Mouse (Mus musculus) heart, embryonic 10.5 days (tissue): ENCODE measurements around the gene Egr2. TPM values are rescaled to one million over a fixed set of nuclear protein-coding genes. Genes with fewer than 3 reads are reported as not detected.

ENCODE experiments used
- DNase-seq: peaks from one replicate; pipeline ENCODE4 v3.0.0-alpha.2; 2017; ENCODE audit warnings: low spot score
- H3K27ac ChIP-seq: fragments of 300-500 bp; sonication (generic); 2 replicates; pipeline ENCODE4 v1.5.1; 2016; ENCODE audit warnings: mild to moderate bottlenecking
- H3K27me3 ChIP-seq: fragments of 300-500 bp; sonication (generic); 2 replicates; pipeline ENCODE4 v1.6.1; 2016; ENCODE audit warnings: mild to moderate bottlenecking; ENCODE audit not compliant: poor library complexity, insufficient read depth, severe bottlenecking
- H3K36me3 ChIP-seq: fragments of 300-500 bp; sonication (generic); 2 replicates; pipeline ENCODE4 v1.6.1; 2016; ENCODE audit warnings: mild to moderate bottlenecking, moderate library complexity
- H3K4me1 ChIP-seq: fragments of 300-500 bp; sonication (generic); 2 replicates; pipeline ENCODE4 v1.6.1; 2016; ENCODE audit warnings: mild to moderate bottlenecking
- H3K4me3 ChIP-seq: fragments of 300-500 bp; sonication (generic); 2 replicates; pipeline ENCODE4 v1.5.1; 2016; ENCODE audit warnings: mild to moderate bottlenecking, moderate library complexity
- H3K9me3 ChIP-seq: fragments of 300-500 bp; sonication (generic); 2 replicates; pipeline ENCODE4 v1.6.1; 2016; ENCODE audit warnings: mild to moderate bottlenecking, moderate library complexity
- WGBS: fragments of 180-500 bp; shearing (Covaris S2); methylation state at CpG from one replicate; pipeline ENCODE4 v1.1.7; 2016; 5-methylcytosine and 5-hydroxymethylcytosine counted together
- polyA plus RNA-seq: library from polyadenylated mRNA; unstranded; fragments of >200 nt; fragmentation: Nextera tagmentation; extraction: Ambion mirVana; gene quantifications from 2 replicates; pipeline ENCODE4 v1.2.1, GENCODE M21; 2016

Gene Egr2
- polyA plus RNA-seq, 1 experiment from 2014 or later: 0.13 TPM

DNA sequence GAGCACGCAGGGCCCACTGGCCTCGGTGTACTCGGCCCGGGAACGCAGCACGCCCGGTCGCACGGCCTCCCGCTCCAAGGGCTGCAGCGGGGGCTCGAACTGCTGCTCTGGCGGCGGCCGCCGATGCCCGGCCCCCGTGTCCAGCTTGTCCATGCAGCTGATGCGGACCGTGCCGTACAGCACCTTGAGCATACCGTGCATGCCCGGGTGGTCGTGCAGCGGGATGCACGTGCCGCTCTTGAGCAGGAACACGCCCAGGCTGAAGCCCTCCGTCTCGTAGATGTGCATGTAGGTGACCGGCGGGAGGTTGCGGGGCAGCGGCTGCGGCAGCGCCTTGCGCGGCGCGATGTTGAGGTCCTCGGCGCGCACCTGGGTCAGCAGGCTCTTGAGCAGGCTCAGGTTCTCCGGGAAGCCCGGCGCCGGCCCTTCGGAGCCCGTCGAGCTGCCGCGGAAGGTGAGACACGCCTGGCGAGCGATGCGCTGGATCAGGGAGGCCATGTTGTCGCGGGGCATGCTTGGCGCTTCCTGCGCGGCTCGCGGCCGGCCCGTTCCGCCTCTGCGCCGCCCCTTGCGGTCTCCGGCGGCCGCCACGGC, 13.1 kb downstream of the Egr2 start:
- WGBS: under 1% methylated on average over 73 of the region's 73 CpGs
- no peaks in the 10 kb centered on the region for H3K9me3 ChIP-seq
- H3K27ac ChIP-seq: peak overlapping the region; percentile 99
- peak; percentile 79 for DNase-seq
- peak overlapping the region; percentile 95 for H3K4me3 ChIP-seq
- H3K4me1 ChIP-seq: peaks cover 33% of the 10 kb centered on the region
- H3K27me3 ChIP-seq: no peaks in the 10 kb centered on the region
- H3K36me3 ChIP-seq: 0 out of 2 replicates have a peak, but pooled peaks cover 3% of the 10 kb centered on the region

DNA sequence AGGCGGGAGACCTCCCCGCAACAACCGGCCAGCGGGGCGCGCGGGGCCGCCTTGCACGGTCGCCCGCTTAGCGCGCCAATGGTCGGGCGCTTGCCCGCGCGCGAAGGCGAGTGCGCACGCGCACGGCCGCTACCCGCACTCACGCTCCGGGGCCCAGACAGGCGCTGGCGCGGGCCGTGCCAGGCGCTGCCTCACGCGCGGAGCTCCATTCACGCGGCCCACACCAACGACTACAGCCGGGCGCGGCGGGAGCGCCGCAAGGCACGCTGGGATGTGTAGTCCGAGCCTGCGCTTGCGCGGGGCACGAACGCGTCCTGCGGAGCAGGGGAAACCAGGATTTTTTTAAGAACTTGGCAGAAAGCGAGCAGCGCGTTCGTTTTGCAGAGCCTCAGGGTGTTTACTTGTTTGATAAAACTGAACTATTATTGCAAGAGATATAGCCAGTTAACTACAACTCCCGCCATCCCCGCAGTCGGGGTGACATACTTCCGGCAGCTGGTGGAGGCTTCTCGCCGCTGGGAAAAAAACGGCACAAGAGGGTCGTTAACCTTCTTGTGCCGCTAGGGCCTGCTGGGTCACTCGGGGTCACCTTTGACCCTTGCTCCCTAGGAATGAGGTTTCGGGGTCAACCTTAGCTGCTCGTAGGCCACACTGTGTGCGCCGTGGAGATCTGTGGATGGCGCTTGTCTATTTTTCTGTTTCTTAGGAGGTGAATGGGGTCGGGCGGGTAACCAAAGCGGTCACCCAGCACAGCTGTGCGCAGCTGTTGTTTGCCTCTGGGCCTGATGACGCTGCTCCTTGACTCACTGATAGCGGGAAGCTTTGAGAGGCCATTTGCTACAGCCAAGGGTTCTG, 13.8 kb downstream of the Egr2 start, which contains the start of gene Ado:
TSS of gene Ado (minus strand) at position 79 of the 855 bp plus-strand sequence.
- under 1% methylated on average over 79 of the region's 79 CpGs for whole genome bisulfite sequencing
- H3K27me3 ChIP-seq: no peaks in the 10 kb centered on the region
- peak within 1 kb of the TSS; percentile 95 for H3K4me3 ChIP-seq
- DNase-seq: peak; percentile 95
- no peaks in the 10 kb centered on the region for H3K9me3 ChIP-seq
- H3K27ac ChIP-seq: peak within 1 kb of the TSS; percentile 99
- 0 out of 2 replicates have a peak, but pooled peaks cover 3% of the 10 kb centered on the region for H3K36me3 ChIP-seq
- H3K4me1 ChIP-seq: peaks cover 33% of the 10 kb centered on the region

DNA sequence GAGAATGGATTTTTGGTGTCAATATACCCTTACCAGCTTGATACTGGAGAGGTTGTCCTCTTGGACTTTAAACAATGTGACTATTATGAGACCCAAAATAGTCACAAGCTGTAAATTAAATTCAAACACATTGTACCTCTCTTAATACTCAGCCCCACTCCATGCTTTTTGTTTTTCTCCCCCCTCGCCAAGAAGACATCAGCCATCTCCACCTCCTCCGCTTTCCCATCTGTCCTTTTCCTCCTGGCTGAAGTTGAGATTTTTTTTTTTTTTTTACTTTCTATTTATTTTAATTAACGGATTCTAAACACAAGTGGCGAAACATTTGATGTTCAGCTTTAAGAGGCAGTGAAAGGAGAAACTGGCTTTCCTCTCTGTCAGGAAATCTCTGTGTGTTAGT, 22.8 kb downstream of the Egr2 start:
- DNase-seq: no peak
- Histone ChIP-seq H3K27me3 (no peaks in the 10 kb centered on the region), H3K36me3 (no peaks in the 10 kb centered on the region), H3K9me3 (0 out of 2 replicates have a peak, but pooled peaks cover 2% of the 10 kb centered on the region), H3K4me3 (no peak overlapping the region), H3K4me1 (no peaks in the 10 kb centered on the region), H3K27ac (no peak overlapping the region)
- 82% methylated on average over 4 of the region's 4 CpGs for WGBS

DNA sequence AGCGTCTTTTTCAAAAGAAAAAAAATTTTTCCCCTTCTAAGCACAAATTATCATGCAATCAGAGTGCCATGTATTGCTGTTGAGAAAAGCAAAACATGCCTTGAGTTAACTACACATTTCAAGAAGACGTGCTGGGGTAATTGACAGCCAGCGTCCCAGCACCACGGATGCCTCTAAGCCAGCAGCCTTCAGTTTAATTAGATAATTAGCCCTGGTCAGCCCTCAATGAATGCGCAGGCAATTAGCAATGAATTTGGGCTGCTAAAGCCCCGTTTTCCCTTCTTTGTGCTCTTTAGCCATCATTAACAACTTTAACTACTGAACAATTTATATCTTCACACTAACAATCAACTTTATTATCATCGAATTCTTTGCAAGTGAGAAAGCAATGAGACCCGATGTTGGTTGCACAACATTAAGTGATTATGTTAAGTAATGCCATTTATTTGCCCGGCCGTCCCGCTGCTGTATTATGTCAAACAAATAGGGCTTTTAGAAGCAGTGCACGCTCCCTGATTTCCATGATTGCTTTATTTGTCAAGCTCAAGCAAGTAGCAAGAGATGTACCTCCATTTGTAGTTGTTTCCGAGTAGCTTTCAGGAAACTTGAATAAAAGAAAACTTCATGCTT, 24.6 kb downstream of the Egr2 start:
- no peak overlapping the region for H3K4me3 ChIP-seq
- WGBS: 65% methylated on average over 13 of the region's 13 CpGs
- no peak overlapping the region for H3K27ac ChIP-seq
- H3K27me3 ChIP-seq: peaks cover 6% of the 10 kb centered on the region; the same call in 1 of the 2 replicates
- H3K36me3 ChIP-seq: no peaks in the 10 kb centered on the region
- no peak for DNase-seq
- no peaks in the 10 kb centered on the region for H3K4me1 ChIP-seq
- 0 out of 2 replicates have a peak, but pooled peaks cover 2% of the 10 kb centered on the region for H3K9me3 ChIP-seq

DNA sequence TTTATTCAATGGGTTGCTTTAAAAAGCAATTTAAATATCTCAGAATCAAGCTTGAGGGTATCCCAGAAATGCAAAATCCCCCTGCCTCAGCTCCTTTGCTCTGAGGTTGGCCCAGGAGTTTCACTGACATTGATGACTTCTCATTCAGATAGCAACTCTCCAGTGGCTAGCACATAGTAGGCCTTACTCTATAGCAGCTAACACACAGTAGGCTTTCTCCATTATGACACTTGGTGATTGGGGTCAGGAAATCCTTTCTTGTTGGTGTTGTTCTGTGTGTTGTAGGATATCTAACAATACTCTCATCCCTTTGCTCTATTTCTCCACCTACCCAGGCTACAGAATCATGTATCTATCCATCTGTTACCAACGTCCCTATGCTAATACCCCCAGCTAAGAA, 25.9 kb downstream of the Egr2 start:
- Histone ChIP-seq H3K27me3 (peaks cover 9% of the 10 kb centered on the region; the same call in 1 of the 2 replicates), H3K27ac (no peak overlapping the region), H3K9me3 (0 out of 2 replicates have a peak, but pooled peaks cover 2% of the 10 kb centered on the region), H3K36me3 (no peaks in the 10 kb centered on the region), H3K4me3 (no peak overlapping the region), H3K4me1 (no peaks in the 10 kb centered on the region)
- DNase-seq: no peak
- 74% methylated on average over 1 of the region's 1 CpGs for WGBS

DNA sequence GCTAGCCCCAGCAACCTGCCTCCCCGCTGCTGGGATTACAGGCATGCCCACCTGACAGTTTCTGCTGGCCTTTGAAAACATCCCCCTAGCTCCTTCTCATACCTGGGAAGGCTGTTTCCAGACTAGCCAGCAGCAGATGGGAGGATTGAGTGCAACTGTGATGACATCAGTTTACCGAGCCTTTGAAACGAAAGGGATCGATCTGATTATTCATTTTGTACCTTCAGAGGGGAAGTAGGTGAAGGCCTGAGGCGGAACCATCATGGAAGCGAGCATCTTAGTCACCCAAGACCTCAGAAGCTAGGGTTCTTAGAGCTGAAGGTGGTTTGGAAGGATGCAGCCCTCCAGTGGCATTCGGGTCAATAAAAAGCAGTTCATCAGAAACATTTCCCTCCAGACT, 29.2 kb downstream of the Egr2 start:
- Histone ChIP-seq H3K4me1 (no peaks in the 10 kb centered on the region; the same call in 1 of the 2 replicates), H3K27me3 (peaks cover 9% of the 10 kb centered on the region; the same call in 1 of the 2 replicates), H3K4me3 (no peak overlapping the region), H3K9me3 (no peaks in the 10 kb centered on the region), H3K36me3 (no peaks in the 10 kb centered on the region), H3K27ac (no peak overlapping the region)
- 88% methylated on average over 7 of the region's 7 CpGs for WGBS
- no peak for DNase-seq

DNA sequence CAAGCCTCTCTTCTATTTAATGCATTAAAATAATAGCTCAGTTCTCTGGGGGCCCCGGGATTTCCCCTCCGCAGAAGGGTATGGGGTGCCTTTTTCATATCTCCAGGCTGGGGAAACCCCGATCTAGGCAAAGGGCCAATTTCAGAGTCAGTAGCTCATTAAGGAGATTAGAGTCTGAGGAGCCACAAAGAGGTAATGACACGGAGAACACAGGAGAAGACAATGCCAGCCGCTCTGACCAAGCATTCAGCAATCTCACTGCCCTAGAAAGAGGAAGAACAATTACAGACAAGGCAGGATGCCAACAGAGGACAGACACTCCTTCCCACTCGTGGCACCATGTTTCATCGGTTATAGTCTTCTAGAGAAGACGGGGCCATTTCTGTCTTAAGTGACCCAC, 30.8 kb downstream of the Egr2 start:
- no peaks in the 10 kb centered on the region for H3K9me3 ChIP-seq
- 76% methylated on average over 8 of the region's 8 CpGs for WGBS
- no peaks in the 10 kb centered on the region for H3K36me3 ChIP-seq
- no peak overlapping the region for H3K27ac ChIP-seq
- peaks cover 9% of the 10 kb centered on the region; the same call in 1 of the 2 replicates for H3K27me3 ChIP-seq
- DNase-seq: no peak
- no peaks in the 10 kb centered on the region; the same call in 1 of the 2 replicates for H3K4me1 ChIP-seq
- H3K4me3 ChIP-seq: no peak overlapping the region

DNA sequence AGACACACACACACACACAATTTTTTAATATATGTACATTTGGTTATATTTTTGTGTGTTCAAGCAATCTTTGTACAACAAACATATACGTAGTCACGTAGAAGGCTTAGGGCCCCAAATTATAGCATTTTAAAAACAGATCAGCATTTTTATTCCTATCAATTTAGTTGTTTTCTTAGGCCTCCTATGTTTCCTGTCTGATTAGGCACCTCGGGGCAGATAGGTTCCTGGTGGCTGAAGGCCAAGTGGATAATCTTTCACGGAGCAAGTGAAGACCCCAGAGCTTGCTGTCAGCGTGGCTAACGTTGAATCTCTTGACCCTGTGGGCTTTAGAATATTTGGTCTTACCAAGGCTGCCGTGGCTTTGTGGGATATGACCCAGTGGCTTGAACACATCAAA, 34.3 kb downstream of the Egr2 start:
- H3K9me3 ChIP-seq: no peaks in the 10 kb centered on the region
- no peak for DNase-seq

DNA sequence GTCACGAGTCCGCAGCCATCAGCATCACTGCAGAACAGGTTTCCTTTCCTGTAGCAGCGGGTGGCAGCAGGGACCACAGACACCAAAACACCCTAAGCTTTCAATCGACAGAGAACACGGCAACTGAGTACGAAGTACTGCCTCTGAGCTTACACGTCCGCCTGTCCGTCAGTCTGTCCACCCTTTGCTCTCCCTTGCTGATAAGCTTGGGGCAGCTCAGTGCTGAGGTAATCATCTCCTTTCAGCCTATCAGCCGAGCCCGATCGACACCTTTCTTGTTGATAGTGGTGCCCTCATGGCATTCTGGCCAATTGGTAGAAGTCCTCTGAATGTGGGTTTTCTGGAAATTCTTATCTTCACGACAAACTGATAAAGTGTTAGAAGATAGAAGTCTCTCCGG, 36.2 kb downstream of the Egr2 start:
- Histone ChIP-seq H3K9me3 (no peaks in the 10 kb centered on the region), H3K4me3 (no peak overlapping the region), H3K27me3 (no peaks in the 10 kb centered on the region), H3K36me3 (no peaks in the 10 kb centered on the region), H3K4me1 (no peaks in the 10 kb centered on the region; the same call in 1 of the 2 replicates), H3K27ac (no peak overlapping the region)
- WGBS: 46% methylated on average over 14 of the region's 14 CpGs
- DNase-seq: no peak

More for the DNA sequence above, 34.3 kb downstream of the Egr2 start:
- no peak overlapping the region for H3K27ac ChIP-seq
- WGBS: 55% methylated on average over 7 of the region's 7 CpGs
- H3K36me3 ChIP-seq: no peaks in the 10 kb centered on the region
- peaks cover 7% of the 10 kb centered on the region; the same call in 1 of the 2 replicates for H3K27me3 ChIP-seq
- H3K4me1 ChIP-seq: no peaks in the 10 kb centered on the region; the same call in 1 of the 2 replicates
- H3K4me3 ChIP-seq: no peak overlapping the region

DNA sequence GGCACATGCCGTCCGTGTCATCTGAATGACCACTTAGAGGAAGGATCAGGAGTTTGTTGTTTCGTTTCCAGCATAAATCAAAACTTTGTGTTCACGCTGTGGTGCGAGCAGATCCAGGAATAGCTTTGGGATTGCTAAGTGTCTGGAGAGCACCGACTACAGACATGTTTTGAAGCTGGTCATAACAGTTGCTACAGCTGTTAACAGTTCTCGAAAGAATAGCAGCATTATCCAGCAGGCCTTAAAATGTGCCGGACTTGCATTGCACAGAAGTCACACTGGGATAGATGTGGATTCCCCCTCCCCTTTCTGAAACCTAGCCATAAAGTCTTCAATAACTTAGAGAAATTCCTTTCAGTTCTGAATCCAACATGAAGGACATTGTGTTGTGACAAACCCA, 38.0 kb downstream of the Egr2 start:
- Histone ChIP-seq H3K9me3 (no peaks in the 10 kb centered on the region), H3K4me3 (no peak overlapping the region), H3K36me3 (no peaks in the 10 kb centered on the region), H3K4me1 (peaks cover 3% of the 10 kb centered on the region), H3K27me3 (no peaks in the 10 kb centered on the region), H3K27ac (no peak overlapping the region)
- WGBS: 67% methylated on average over 8 of the region's 8 CpGs
- no peak for DNase-seq

DNA sequence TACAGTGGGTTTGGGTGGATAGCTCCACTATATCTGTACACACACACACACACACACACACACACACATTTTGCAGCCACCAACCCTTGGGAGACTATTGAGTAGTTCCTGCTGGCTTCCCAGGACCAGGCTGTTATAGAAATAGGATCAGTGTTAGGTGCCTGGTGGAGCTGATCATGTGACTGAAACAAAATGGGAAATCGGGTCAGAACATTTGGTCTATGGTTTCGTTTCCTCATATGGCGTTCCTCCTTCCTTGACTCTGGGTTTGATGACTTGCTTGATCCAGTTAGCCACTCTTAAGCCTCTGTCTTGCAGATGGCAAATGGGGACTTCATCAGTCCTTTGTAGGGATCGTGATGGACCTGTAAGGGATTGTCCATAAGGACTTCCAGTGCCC, 44.6 kb downstream of the Egr2 start:
- H3K27ac ChIP-seq: no peak overlapping the region
- peaks cover 10% of the 10 kb centered on the region for H3K4me1 ChIP-seq
- no peaks in the 10 kb centered on the region for H3K27me3 ChIP-seq
- H3K4me3 ChIP-seq: no peak overlapping the region
- no peaks in the 10 kb centered on the region for H3K9me3 ChIP-seq
- WGBS: 85% methylated on average over 4 of the region's 4 CpGs
- H3K36me3 ChIP-seq: no peaks in the 10 kb centered on the region
- no peak for DNase-seq

DNA sequence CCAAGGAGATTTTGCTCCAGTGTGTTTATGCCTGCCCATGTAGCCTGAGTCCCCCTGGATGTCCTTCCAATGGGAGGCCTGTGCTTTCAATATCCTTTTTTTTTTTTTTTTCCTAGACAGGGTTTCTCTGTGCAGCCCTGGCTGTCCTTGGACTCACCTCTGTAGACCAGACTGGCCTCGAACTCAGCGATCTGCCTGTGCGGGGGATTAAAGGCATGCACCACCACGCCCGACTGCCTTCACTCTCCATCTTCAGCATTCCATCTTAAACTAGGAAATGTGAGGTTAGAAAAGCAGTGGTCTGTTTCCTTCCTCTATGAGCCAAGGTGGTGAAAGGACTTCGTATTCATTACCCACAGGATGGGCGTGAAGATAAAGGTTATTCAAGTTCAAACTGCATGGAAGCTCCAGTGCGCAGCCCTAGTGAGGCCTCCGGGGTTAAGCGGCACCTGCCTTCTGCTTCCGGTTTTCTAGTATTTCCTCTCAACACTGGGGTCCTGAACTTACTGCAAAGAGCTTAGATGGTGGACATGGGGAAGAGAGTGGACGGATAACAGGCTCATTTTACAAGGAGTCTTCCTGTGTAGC, 46.5 kb downstream of the Egr2 start:
- Histone ChIP-seq H3K4me1 (peaks cover 10% of the 10 kb centered on the region), H3K9me3 (no peaks in the 10 kb centered on the region), H3K27me3 (no peaks in the 10 kb centered on the region), H3K4me3 (no peak overlapping the region), H3K36me3 (no peaks in the 10 kb centered on the region), H3K27ac (no peak overlapping the region)
- no peak for DNase-seq
- WGBS: 66% methylated on average over 12 of the region's 12 CpGs
